Mouse (Mus musculus) adrenal gland, postnatal 14 days (tissue): ENCODE measurements at regions not wholly inside any gene's neighbourhood (a gene's known extent, or its start where the extent isn't known, plus 50 kb on each side); places are given as distances from the start of the nearest gene placed in this dataset.

Experiments
- DNase-seq: peaks from one replicate; pipeline ENCODE4 v3.0.0; 2021; ENCODE audit warnings: mixed read lengths

DNA sequence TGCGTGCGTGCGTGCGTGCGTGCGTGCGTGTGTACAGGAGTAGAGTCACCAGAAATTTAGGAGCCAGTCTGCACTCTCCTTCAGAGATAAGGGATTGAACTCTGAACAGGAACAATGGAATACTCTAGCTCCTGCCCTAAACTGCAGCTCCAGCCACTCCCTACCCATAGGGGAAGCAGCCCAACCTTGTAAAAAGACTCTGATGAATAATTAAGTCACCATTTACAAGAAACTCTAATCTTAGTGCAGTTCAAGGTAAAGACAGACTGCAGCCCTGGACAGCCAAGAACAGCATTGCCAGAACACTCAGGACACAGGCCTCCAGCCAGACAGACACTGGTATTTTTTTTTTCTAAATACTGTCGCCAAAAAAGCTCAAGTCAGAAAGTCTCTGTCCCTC is 198.9 kb upstream of the Trib2 start:
- DNase-seq = no peak

GRCm38 (mm10) chr12:16014679-16015078 is 198.0 kb upstream of the Trib2 start:
- no peak for DNase-seq

GRCm38 (mm10) chr12:16013861-16014630 is 197.3 kb upstream of the Trib2 start:
- no peak for DNase-seq

DNA sequence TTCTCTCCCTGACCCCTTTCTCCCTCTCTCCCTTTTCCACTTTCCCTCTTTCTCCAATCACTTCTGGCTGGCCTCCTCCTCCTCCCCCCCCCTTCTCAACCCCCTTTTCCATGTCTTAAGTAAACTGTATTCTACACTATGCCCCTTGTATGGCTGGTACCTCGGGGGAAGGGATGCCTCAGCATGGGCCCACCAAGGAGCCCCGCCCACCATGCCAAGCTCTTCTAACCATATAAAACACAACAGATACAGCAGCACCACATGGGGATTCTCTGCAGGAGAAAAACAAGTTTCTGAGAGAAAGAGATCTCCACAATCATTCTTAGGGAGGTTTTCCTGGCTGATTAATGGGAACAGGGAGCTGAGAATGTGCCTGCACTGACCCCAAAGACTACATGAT is 196.6 kb upstream of the Trib2 start:
- no peak for DNase-seq

GRCm38 (mm10) chr12:16012081-16012480 is 195.4 kb upstream of the Trib2 start:
- DNase-seq = no peak

DNA sequence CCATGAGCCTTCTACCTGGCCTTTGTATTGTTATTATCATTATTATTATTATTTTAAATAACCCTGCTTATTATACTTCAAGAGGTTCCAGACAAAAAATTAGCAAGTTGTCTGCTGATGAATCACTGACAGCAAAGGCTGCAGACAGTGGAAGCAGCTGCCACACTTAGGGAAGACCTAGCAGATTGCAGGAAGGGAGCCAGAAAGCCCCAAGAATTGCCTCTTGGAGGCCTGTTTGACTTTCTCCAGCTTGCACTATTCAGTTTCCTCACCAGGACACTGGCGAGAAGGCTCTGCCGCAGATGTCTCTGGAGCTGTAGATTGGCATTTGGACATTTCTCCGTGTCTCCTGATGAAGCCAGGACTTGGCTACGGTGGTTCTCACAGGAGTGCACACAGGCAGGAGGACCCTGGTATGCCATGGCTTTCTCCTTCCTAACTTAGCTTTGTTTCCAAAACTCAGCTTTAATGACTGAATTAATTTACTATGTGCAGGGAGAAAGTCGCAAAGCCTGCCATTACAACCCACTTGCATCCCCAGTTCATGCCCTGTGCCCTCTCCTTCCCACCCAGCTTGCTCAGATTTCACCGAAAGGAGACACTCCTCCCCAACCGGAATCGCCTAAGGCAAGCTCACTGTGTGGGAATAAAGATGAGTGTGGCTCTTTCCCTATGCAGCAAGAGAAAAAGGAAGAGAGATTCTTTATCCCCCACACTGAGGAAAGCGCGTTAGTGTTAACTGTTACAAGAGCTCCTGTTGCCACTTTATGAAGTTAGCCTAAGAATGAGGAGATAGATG is 193.3 kb upstream of the Trib2 start:
- no peak for DNase-seq

- DNase-seq = peak; percentile 51
Observed at GRCm38 (mm10) chr12:16008763-16009515, 192.2 kb upstream of the Trib2 start.

GRCm38 (mm10) chr12:16008261-16008660 is 191.5 kb upstream of the Trib2 start:
- no peak for DNase-seq

DNA sequence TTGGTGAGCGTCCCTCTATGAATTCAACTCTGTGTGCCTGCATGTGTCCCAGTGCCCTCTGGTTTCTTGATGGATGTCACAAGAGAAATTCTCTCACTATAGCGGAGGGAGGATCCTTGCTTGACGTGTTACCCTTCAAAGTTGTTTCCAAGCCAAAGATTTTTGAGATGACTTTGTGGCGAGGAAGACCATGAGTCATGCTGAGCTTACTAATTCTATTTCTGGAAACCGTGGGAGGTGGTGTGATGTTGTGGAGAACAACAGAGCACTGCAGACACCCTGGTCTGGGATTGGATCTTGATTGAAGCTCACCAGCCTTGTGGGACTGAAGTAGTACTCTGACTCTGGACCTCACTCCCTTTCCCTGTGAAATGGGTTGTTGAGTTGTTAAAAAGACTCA is 190.0 kb upstream of the Trib2 start:
- no peak for DNase-seq

DNA sequence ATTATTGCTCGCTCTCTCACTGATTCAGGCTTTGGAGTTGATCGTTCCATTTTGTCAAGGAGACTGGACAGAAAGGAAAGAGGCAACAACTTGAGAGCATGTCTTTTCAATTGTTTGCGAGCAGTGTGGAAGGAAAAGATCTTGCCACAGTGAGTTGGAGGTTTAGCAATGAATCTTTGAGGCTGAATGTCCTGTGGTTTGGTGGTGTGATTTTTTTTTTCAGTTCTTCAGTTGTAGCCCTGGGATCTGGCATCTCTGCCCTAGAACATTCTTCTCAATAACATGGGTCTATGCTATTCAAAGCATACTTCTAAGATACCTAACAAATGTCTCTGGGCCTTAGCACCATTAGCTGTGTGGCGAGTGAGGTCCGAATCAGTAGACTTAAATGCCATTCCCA is 189.6 kb upstream of the Trib2 start:
- no peak for DNase-seq

DNA sequence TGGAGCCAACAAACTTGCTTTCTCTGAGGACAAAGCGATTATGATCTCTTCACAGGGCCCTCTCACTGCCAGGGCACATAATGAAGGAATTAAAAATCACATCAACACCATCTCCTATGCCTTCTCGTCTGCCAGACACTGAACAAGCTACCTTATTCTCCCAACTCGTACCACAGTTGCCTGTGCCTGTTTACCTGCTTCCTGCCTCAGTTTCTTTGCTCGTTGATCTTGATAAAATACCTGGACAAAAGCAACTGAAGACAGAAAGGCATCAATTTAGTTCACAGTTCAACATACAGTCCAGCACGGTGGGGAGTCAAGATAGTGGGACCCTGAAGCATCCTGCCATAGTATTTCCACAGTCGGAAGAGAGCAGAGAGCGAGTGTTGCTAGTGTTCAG is 185.1 kb upstream of the Trib2 start:
- DNase-seq = no peak

GRCm38 (mm10) chr12:16001225-16001624 is 184.5 kb upstream of the Trib2 start:
- DNase-seq = no peak

- DNase-seq = no peak
Observed at GRCm38 (mm10) chr12:15998331-15998730, 181.6 kb upstream of the Trib2 start.

- no peak for DNase-seq
Observed at GRCm38 (mm10) chr12:15993866-15994265, 177.1 kb upstream of the Trib2 start.

DNA sequence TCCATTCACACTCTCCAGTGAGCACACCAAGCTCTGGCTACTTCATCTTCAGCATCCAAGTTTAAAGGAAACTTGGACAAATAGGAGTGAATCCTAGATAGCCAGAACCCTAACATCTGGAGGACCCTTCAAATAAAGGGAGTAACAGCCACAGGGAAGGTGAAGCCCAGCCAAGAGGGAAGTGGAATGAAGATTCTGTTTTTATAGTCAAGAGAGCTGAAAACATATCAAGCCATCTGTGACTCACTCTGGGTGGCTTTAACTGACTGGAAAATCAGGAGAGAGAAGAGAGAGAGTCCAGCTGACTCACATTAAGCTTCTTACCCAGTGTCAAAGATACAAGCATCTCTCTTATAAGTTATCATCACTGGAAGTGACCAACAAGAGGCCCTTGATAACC is 169.6 kb upstream of the Trib2 start:
- DNase-seq = no peak

GRCm38 (mm10) chr12:15985649-15986048 is 168.9 kb upstream of the Trib2 start:
- DNase-seq = no peak

- DNase-seq = no peak
Observed at GRCm38 (mm10) chr12:15983591-15984300, 167.0 kb upstream of the Trib2 start.

GRCm38 (mm10) chr12:15981741-15982140 is 165.0 kb upstream of the Trib2 start:
- DNase-seq = no peak

DNA sequence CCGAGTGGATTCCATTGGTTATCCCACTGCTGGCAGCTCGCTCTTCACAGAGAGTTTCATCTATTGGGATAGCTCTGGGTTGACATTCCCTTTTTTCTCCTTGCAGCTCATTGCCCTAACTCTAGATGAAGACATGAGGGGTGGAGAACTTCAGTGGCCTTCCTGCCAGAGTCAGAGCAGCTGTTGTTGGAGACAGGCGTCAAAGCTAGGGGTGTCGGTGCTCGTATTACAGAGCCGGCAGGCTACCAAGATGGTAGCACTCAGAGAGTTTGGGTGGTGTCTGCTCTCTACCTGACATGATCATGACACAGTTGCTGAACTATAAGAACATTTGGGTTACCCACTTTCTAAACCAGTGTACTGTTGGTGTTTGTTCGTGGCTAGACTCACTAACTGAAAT is 162.5 kb upstream of the Trib2 start:
- no peak for DNase-seq

GRCm38 (mm10) chr12:15971786-15972185 is 155.1 kb upstream of the Trib2 start:
- DNase-seq = no peak

DNA sequence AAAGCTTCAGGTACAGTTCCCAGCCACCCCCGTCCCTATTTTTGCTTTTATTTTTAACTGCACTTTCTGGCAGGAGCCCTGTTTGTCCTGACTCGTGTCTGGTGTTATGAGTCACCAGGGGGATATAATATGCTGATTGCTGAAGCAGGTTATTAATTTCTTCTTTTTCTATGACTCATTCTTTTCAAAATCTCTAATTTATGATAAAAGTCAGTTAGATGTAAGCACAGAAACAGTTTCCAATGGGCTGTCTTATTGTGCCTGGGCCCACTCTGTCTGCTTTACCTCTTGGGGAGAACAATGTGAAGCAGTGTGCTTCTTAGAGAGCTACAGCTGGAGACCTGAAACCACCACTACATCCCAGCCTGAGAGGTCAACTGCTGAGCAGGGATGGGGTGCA is 153.5 kb upstream of the Trib2 start:
- no peak for DNase-seq

GRCm38 (mm10) chr12:15967550-15968102 is 150.9 kb upstream of the Trib2 start:
- no peak for DNase-seq
